Comparison of ENCODE assay signal across 8 mouse cellular contexts in the genomic region with DNA sequence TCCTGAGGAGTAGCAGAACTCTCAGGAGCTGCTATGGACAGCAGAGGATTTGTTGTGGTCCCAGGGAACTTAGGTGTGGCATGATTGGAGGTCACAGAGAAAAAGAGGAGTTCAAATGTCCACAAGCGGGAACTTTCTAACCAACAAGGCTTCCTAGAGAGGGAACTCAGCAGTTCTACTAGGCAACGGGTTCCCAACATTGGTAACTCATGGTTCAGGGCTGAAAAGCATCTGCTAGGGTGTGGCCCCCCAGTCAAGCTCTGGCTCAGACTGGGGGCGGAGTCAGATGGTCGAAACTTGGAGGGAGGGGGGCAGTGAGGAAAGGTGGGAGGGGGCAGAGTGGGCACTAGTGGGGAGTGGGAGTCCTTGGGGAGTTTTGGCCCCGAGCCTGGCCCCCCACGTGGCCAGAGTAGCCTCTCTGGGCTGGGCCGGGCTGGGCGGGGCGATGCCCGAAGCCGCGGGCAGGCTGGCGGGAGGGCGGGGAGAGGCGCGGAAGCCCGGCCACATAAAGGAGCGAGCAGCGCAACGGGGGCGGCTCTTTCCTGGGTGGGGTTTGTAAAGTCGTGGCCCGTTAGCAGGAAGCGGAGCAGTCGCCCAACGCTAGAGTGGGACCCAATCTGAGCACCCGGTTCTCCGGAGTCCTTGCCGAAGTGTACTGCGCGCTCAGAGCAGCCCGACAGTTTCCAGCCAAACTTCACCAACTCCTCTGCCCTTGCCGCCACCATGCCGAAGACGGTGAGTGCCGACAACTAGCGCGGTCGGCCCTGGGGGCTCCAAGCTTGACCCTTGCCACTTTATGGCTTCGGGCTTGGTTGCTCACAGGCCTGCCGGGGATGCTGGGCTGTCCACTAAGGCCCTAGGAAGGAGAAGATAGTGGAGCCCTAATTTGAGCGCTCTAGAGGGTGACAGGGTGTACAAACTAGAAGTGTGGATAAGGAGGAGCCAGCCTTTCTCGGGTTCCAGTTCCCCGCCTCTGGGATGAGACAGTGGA. TPM values are rescaled to one million over a fixed set of nuclear protein-coding genes. Genes with fewer than 3 reads are reported as not detected.
DNase-seq lines count a peak whose midpoint lies in the region; ATAC-seq lines count a peak whose summit lies in the region.

Msn (plus strand) TSS at position 534 of the 991 bp plus-strand sequence.

- WGBS in hindbrain, embryonic 12.5 days: 22% methylated on average over 38 of the region's 44 CpGs

- no peaks in the 10 kb centered on the region for H3K36me3 ChIP-seq in hindbrain, embryonic 12.5 days

- no peaks in the 10 kb centered on the region for H3K4me1 ChIP-seq in hindbrain, embryonic 12.5 days

- H3K4me2 ChIP-seq in hindbrain, embryonic 12.5 days (replicated peaks): peak within 1 kb of the TSS; percentile 58

- DNase-seq in R1 (ENCODE audit: low read depth, low spot score): peak; percentile 66
- peak; percentile 7 for DNase-seq in cerebellum, adult 9-11 months
- DNase-seq in frontal cortex, postnatal 14 days (ENCODE audit: low spot score in 2 of 2): peak; percentile 2 to 6
- DNase-seq in layer of hippocampus, postnatal 25 days (ENCODE audit: extremely low spot score in 1 of 2, low spot score in 1 of 2): peak; percentile 7 to 16
- DNase-seq in lung, postnatal 36 days: peak; percentile 90
- DNase-seq in retina, embryonic 14.5 days (ENCODE audit: low spot score): peak; percentile 55
- DNase-seq in thymus, postnatal 4 days: peak; percentile 82

- no peaks in the 10 kb centered on the region for H3K27me3 ChIP-seq in hindbrain, embryonic 12.5 days

- H3K27ac ChIP-seq in hindbrain, embryonic 12.5 days: peak within 1 kb of the TSS; percentile 7; the same call in 1 of the 2 replicates

- no peaks in the 10 kb centered on the region for H3K9me3 ChIP-seq in hindbrain, embryonic 12.5 days (replicated peaks)

- peak within 1 kb of the TSS; percentile 56 for H3K9ac ChIP-seq in hindbrain, embryonic 12.5 days

- H3K4me3 ChIP-seq in hindbrain, embryonic 12.5 days: peak within 1 kb of the TSS; percentile 46

- ATAC-seq in hindbrain, embryonic 12.5 days (ENCODE audit: low FRiP score): peak; percentile 75

RNA-seq across cellular contexts. Expression of gene Msn, which starts in this region (rescaled TPM):
- 81.5 and 88.4 TPM in 2 replicates for polyA plus RNA-seq in hindbrain, embryonic 12.5 days (2016; fragmentation: Nextera tagmentation; extraction: Ambion mirVana)
- total RNA-seq in layer of hippocampus, postnatal 25 days (2021): 10 to 100 TPM; 17.8 to 18.4 TPM

Comparison
In these comparisons a context has a peak if more than half of its experiments do, and no peak if none do; other contexts are left out.
1. Peak in every context shown above with its lines: DNase-seq, ATAC-seq, H3K4me3 ChIP-seq and H3K27ac ChIP-seq.
2. DNase-seq: peak in every context shown above with its lines; median percentile 90 in lung, postnatal 36 days; 82 in thymus, postnatal 4 days; 66 in R1; 55 in retina, embryonic 14.5 days; 12 in layer of hippocampus, postnatal 25 days; 7 in cerebellum, adult 9-11 months; 4 in frontal cortex, postnatal 14 days.